Mouse (Mus musculus) limb, embryonic 14.5 days (tissue): ENCODE measurements around the gene Olfr921. TPM values are rescaled to one million over a fixed set of nuclear protein-coding genes. Genes with fewer than 3 reads are reported as not detected.
A peak's percentile ranks its signal among the peaks of the same experiment; 100 is the strongest.

Experiments used
- ATAC-seq: fragments of 200-750 bp; cut with Nextera tagmentation; 2 replicates; pipeline ENCODE4 v1.8.0; 2017; ENCODE audit warnings: low read depth, moderate number of reproducible peaks, moderate TSS enrichment; ENCODE audit not compliant: low FRiP score
- DNase-seq: peaks from one replicate; pipeline ENCODE4 v3.0.0-alpha.2; 2015; ENCODE audit warnings: low spot score
- H3K27ac ChIP-seq: fragments of 300-500 bp; sonication (generic); replicated peaks from 2 replicates; pipeline ENCODE4 v1.5.1; 2014; ENCODE audit warnings: low read depth, mild to moderate bottlenecking, low read length, moderate library complexity, mixed read lengths
- H3K27me3 ChIP-seq: fragments of 300-500 bp; sonication (generic); 2 replicates; pipeline ENCODE4 v1.6.1; 2014; ENCODE audit warnings: low read length, mixed read lengths; ENCODE audit not compliant: control insufficient read depth, insufficient read depth
- H3K36me3 ChIP-seq: fragments of 300-500 bp; sonication (generic); 2 replicates; pipeline ENCODE4 v1.6.1; 2014; ENCODE audit warnings: mild to moderate bottlenecking, low read length, moderate library complexity, mixed read lengths; ENCODE audit not compliant: control insufficient read depth, insufficient read depth
- H3K4me1 ChIP-seq: fragments of 300-500 bp; sonication (generic); 2 replicates; pipeline ENCODE4 v1.6.1; 2014; ENCODE audit warnings: antibody characterized with exemption, low read length, mixed read lengths; ENCODE audit not compliant: control insufficient read depth, insufficient read depth
- H3K4me2 ChIP-seq: fragments of 300-500 bp; sonication (generic); replicated peaks from 2 replicates; pipeline ENCODE4 v1.6.1; 2014; ENCODE audit warnings: low read depth, mild to moderate bottlenecking, low read length, moderate library complexity; ENCODE audit not compliant: severe bottlenecking
- H3K4me3 ChIP-seq: fragments of 300-500 bp; sonication (generic); replicated peaks from 2 replicates; pipeline ENCODE4 v1.5.1; 2014; ENCODE audit warnings: low read length
- H3K9ac ChIP-seq: fragments of 300-500 bp; sonication (generic); 2 replicates; pipeline ENCODE4 v1.6.1; 2014; ENCODE audit warnings: mild to moderate bottlenecking, low read depth, low read length, moderate library complexity; ENCODE audit not compliant: severe bottlenecking
- H3K9me3 ChIP-seq: fragments of 300-500 bp; sonication (generic); 2 replicates; pipeline ENCODE4 v1.6.1; 2016; ENCODE audit warnings: low read length; ENCODE audit not compliant: control insufficient read depth
- POLR2A ChIP-seq: fragments of 200-500 bp; IDR thresholded peaks from 2 replicates; pipeline ENCODE4 v1.8.0; 2012; ENCODE audit warnings: inconsistent platforms, mild to moderate bottlenecking, moderate library complexity, borderline replicate concordance; ENCODE audit not compliant: insufficient read depth, insufficient read length; ENCODE audit errors: extremely low read depth
- WGBS: fragments of 180-500 bp; shearing (Covaris S2); extraction: QIAGEN DNeasy Blood & Tissue Kit; methylation state at CpG from one replicate; pipeline ENCODE4 v1.1.7; 2014; 5-methylcytosine and 5-hydroxymethylcytosine counted together
- polyA plus RNA-seq, 2 experiments: library from polyadenylated mRNA; depleted of rRNA in 1 of 2; stranded (reverse) in 1 of 2; unstranded in 1 of 2; fragments of >200 nt; fragmentation: Nextera tagmentation in 1 of 2; extraction: Ambion mirVana in 1 of 2; gene quantifications; 2 replicates each; pipeline versions ENCODE4 v1.2.1 to v1.2.3; 2012 to 2014

Olfr921 gene
- polyA plus RNA-seq, 2 experiments, result not detected

DNA sequence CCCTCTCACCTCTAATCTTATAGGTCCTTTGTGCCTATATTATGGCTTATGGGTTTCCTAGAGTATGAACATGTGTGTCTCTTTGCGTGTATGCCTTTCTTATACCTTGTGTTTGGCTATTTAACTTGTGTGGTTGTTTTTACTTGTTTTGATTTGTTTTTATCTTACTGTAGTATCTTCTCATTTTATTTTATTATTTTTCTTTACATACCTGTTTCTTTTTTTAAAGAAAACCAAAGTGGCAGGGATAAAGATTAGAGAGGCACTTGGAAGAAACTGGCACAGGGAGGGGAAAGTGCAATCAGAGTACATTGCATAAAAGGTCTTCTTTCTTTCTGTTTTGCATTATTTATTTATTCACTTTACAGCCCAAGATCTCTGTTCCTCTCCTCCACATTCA, 20.9 kb upstream of the Olfr921 start, which contains the start of gene Olfr920:
TSS of gene Olfr920 (plus strand) at position 301 of the 400 bp plus-strand sequence.
- no peak within 1 kb of the TSS for H3K27ac ChIP-seq
- H3K9ac ChIP-seq, result no peak within 1 kb of the TSS
- TF ChIP-seq POLR2A, result no peak
- WGBS, result 91% methylated on average over 1 of the region's 1 CpGs
- H3K4me1 ChIP-seq, result no peaks in the 10 kb centered on the region
- no peaks in the 10 kb centered on the region for H3K27me3 ChIP-seq
- H3K4me3 ChIP-seq, result no peak within 1 kb of the TSS
- H3K9me3 ChIP-seq, result no peaks in the 10 kb centered on the region
- DNase-seq, result no peak
- ATAC-seq, result no peak
- no peaks in the 10 kb centered on the region for H3K36me3 ChIP-seq
- H3K4me2 ChIP-seq, result no peak within 1 kb of the TSS

DNA sequence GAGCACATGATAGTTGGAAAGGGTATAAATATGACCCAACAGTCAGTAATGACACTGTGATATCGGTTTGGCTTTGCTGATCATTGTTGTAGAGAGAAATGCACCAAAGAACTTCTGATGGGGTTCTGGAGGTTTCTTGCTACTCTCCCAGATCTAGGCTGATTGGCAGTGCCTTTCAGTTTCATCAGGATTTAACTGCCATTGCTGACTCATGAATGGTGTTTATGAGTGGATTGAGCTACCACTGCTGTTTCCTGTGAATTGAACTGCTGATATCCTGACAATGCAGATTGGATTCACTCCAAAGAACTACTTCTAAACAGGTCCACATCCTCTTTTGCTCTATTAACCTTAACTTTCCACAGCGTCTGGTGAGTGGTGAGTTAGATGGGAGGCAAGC, 19.8 kb downstream of the Olfr921 start:
- H3K27me3 ChIP-seq, result no peaks in the 10 kb centered on the region
- no peaks in the 10 kb centered on the region for H3K9me3 ChIP-seq
- no peak for ATAC-seq
- no peak for DNase-seq
- H3K4me1 ChIP-seq, result no peaks in the 10 kb centered on the region
- no peak overlapping the region for H3K4me2 ChIP-seq
- no peak overlapping the region for H3K9ac ChIP-seq
- TF ChIP-seq POLR2A, result no peak
- H3K27ac ChIP-seq, result no peak overlapping the region
- 87% methylated on average over 2 of the region's 2 CpGs for WGBS
- H3K4me3 ChIP-seq, result no peak overlapping the region
- H3K36me3 ChIP-seq, result no peaks in the 10 kb centered on the region

- no peak overlapping the region for H3K4me2 ChIP-seq
- peak; percentile 8 for DNase-seq
- no peak overlapping the region for H3K27ac ChIP-seq
- no peak for ATAC-seq
- no peak overlapping the region for H3K4me3 ChIP-seq
- H3K9ac ChIP-seq, result no peak overlapping the region
- H3K9me3 ChIP-seq, result no peaks in the 10 kb centered on the region
- no peaks in the 10 kb centered on the region for H3K4me1 ChIP-seq
- TF ChIP-seq POLR2A, result no peak
- no peaks in the 10 kb centered on the region for H3K27me3 ChIP-seq
- no peaks in the 10 kb centered on the region for H3K36me3 ChIP-seq
Measured at GRCm38 (mm10) chr9:38805696-38806095, 32.8 kb downstream of the Olfr921 start.

DNA sequence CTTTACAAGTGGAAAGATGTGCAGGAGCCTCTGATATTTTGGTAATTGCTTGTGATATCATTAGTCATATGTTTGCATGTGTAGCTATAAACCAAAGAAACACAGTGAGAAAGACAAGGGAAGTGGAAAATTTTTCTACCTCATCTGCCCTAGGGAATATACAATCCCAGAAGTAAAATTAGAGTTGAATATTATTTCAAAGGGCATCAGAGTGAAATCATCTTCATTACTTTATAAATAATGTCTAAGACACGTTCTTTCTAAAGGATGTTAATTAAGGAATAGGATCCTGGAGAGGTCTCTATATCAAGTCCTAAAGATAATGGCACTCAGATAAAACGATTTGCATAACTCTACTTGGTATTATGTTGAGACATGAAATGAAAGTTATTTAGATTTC, 41.4 kb downstream of the Olfr921 start, which contains the start of gene Olfr922:
TSS of gene Olfr922 (plus strand) at position 301 of the 400 bp plus-strand sequence.
- H3K36me3 ChIP-seq, result no peaks in the 10 kb centered on the region
- TF ChIP-seq POLR2A, result no peak
- ATAC-seq (no peak), DNase-seq (no peak)
- no peak within 1 kb of the TSS for H3K4me3 ChIP-seq
- WGBS, result 70% methylated on average over 2 of the region's 2 CpGs
- no peak within 1 kb of the TSS for H3K27ac ChIP-seq
- H3K4me2 ChIP-seq, result no peak within 1 kb of the TSS
- no peak within 1 kb of the TSS for H3K9ac ChIP-seq
- H3K27me3 ChIP-seq, result no peaks in the 10 kb centered on the region
- H3K4me1 ChIP-seq, result no peaks in the 10 kb centered on the region
- H3K9me3 ChIP-seq, result no peaks in the 10 kb centered on the region

DNA sequence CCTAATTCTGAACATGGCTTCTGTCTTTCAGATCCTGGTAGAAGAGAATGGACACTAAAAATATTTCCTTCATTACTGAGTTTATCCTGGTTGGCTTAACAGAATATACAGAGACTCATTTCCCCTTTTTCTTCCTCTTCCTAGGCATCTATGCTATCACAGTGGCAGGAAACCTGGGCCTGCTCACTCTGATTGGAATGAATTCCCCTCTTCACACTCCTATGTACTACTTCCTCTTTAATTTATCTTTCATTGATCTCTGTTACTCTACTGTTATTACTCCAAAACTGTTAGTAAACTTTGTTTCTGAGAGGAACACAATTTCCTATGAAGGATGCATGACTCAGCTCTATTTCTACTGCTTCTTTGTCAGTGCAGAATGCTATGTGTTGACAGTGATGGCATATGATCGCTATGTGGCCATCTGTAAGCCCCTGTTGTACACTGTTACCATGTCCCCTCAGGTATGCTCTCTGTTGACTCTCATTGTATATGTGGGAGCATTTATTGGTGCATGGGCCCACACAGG, 42.7 kb downstream of the Olfr921 start:
- Histone ChIP-seq H3K36me3 (no peaks in the 10 kb centered on the region), H3K27me3 (no peaks in the 10 kb centered on the region), H3K4me1 (no peaks in the 10 kb centered on the region), H3K27ac (no peak overlapping the region), H3K4me3 (no peak overlapping the region), H3K9me3 (no peaks in the 10 kb centered on the region), H3K9ac (no peak overlapping the region), H3K4me2 (no peak overlapping the region)
- DNase-seq, result no peak
- ATAC-seq, result no peak
- TF ChIP-seq POLR2A, result no peak
- WGBS, result 89% methylated on average over 1 of the region's 1 CpGs

GRCm38 (mm10) chr9:38826245-38826644, 53.4 kb downstream of the Olfr921 start, which contains the start of gene Olfr923:
Gene Olfr923 (plus strand): TSS chr9:38826545.
- ATAC-seq (no peak), DNase-seq (no peak)
- Histone ChIP-seq H3K36me3 (no peaks in the 10 kb centered on the region), H3K27me3 (no peaks in the 10 kb centered on the region), H3K4me2 (no peak within 1 kb of the TSS), H3K4me1 (no peaks in the 10 kb centered on the region), H3K27ac (no peak within 1 kb of the TSS), H3K9me3 (no peaks in the 10 kb centered on the region), H3K9ac (no peak within 1 kb of the TSS), H3K4me3 (no peak within 1 kb of the TSS)
- WGBS, result 89% methylated on average over 1 of the region's 1 CpGs
- no peak for TF ChIP-seq POLR2A

Other genes with a start within 250 kb of the Olfr921 start
- not detected in 2 replicates for gene Olfr910, start 235.2 kb upstream of the Olfr921 start, polyA plus RNA-seq (2012; rRNA removed)
- gene Olfr910, start 235.2 kb upstream of the Olfr921 start, polyA plus RNA-seq (2014; fragmentation: Nextera tagmentation; extraction: Ambion mirVana), result not detected in 2 replicates
- not detected in 2 replicates for gene Olfr912, start 192.9 kb upstream of the Olfr921 start, polyA plus RNA-seq (2012; rRNA removed)
- not detected in 2 replicates for gene Olfr912, start 192.9 kb upstream of the Olfr921 start, polyA plus RNA-seq (2014; fragmentation: Nextera tagmentation; extraction: Ambion mirVana)
- gene Olfr913, start 180.3 kb upstream of the Olfr921 start, polyA plus RNA-seq (2012; rRNA removed), result not detected in 2 replicates
- not detected in 2 replicates for gene Olfr913, start 180.3 kb upstream of the Olfr921 start, polyA plus RNA-seq (2014; fragmentation: Nextera tagmentation; extraction: Ambion mirVana)
- not detected in 2 replicates for gene Olfr914, start 168.0 kb upstream of the Olfr921 start, polyA plus RNA-seq (2012; rRNA removed)
- not detected in 2 replicates for gene Olfr914, start 168.0 kb upstream of the Olfr921 start, polyA plus RNA-seq (2014; fragmentation: Nextera tagmentation; extraction: Ambion mirVana)
- gene Olfr916, start 113.2 kb upstream of the Olfr921 start, polyA plus RNA-seq (2012; rRNA removed), result not detected in 2 replicates
- gene Olfr916, start 113.2 kb upstream of the Olfr921 start, polyA plus RNA-seq (2014; fragmentation: Nextera tagmentation; extraction: Ambion mirVana), result not detected in 2 replicates
- not detected in 2 replicates for gene Olfr917, start 107.2 kb upstream of the Olfr921 start, polyA plus RNA-seq (2012; rRNA removed)
- gene Olfr917, start 107.2 kb upstream of the Olfr921 start, polyA plus RNA-seq (2014; fragmentation: Nextera tagmentation; extraction: Ambion mirVana), result not detected in 2 replicates
- not detected in 2 replicates for gene Olfr918, start 98.5 kb upstream of the Olfr921 start, polyA plus RNA-seq (2012; rRNA removed)
- gene Olfr918, start 98.5 kb upstream of the Olfr921 start, polyA plus RNA-seq (2014; fragmentation: Nextera tagmentation; extraction: Ambion mirVana), result not detected in 2 replicates
- not detected in 2 replicates for gene Olfr919, start 69.4 kb upstream of the Olfr921 start, polyA plus RNA-seq (2012; rRNA removed)
- gene Olfr919, start 69.4 kb upstream of the Olfr921 start, polyA plus RNA-seq (2014; fragmentation: Nextera tagmentation; extraction: Ambion mirVana), result not detected in 2 replicates
- 19.1 and 20.6 TPM in 2 replicates for gene Vwa5a, start 54.8 kb upstream of the Olfr921 start, polyA plus RNA-seq (2012; rRNA removed)
- gene Vwa5a, start 54.8 kb upstream of the Olfr921 start, polyA plus RNA-seq (2014; fragmentation: Nextera tagmentation; extraction: Ambion mirVana), result 26.2 and 28.6 TPM in 2 replicates
- 0.09 and 0.10 TPM in 2 replicates for gene Olfr920, start 20.8 kb upstream of the Olfr921 start, polyA plus RNA-seq (2012; rRNA removed)
- 0.03 and 0.07 TPM in 2 replicates for gene Olfr920, start 20.8 kb upstream of the Olfr921 start, polyA plus RNA-seq (2014; fragmentation: Nextera tagmentation; extraction: Ambion mirVana)
- gene Olfr922, start 41.5 kb downstream of the Olfr921 start, polyA plus RNA-seq (2012; rRNA removed), result not detected in 2 replicates
- gene Olfr922, start 41.5 kb downstream of the Olfr921 start, polyA plus RNA-seq (2014; fragmentation: Nextera tagmentation; extraction: Ambion mirVana), result not detected in 2 replicates
- not detected in 2 replicates for gene Olfr923, start 53.5 kb downstream of the Olfr921 start, polyA plus RNA-seq (2012; rRNA removed)
- gene Olfr923, start 53.5 kb downstream of the Olfr921 start, polyA plus RNA-seq (2014; fragmentation: Nextera tagmentation; extraction: Ambion mirVana), result not detected in 2 replicates
- gene Olfr924, start 71.4 kb downstream of the Olfr921 start, polyA plus RNA-seq (2012; rRNA removed), result not detected in 2 replicates
- not detected in 2 replicates for gene Olfr924, start 71.4 kb downstream of the Olfr921 start, polyA plus RNA-seq (2014; fragmentation: Nextera tagmentation; extraction: Ambion mirVana)
- not detected in 2 replicates for gene Olfr26, start 82.0 kb downstream of the Olfr921 start, polyA plus RNA-seq (2012; rRNA removed)
- not detected in 2 replicates for gene Olfr26, start 82.0 kb downstream of the Olfr921 start, polyA plus RNA-seq (2014; fragmentation: Nextera tagmentation; extraction: Ambion mirVana)
- not detected in 2 replicates for gene Olfr926, start 104.1 kb downstream of the Olfr921 start, polyA plus RNA-seq (2012; rRNA removed)
- not detected in 2 replicates for gene Olfr926, start 104.1 kb downstream of the Olfr921 start, polyA plus RNA-seq (2014; fragmentation: Nextera tagmentation; extraction: Ambion mirVana)
- not detected in 2 replicates for gene Olfr930, start 156.7 kb downstream of the Olfr921 start, polyA plus RNA-seq (2012; rRNA removed)
- not detected in 2 replicates for gene Olfr930, start 156.7 kb downstream of the Olfr921 start, polyA plus RNA-seq (2014; fragmentation: Nextera tagmentation; extraction: Ambion mirVana)
- not detected in 2 replicates for gene Olfr933, start 199.2 kb downstream of the Olfr921 start, polyA plus RNA-seq (2012; rRNA removed)
- gene Olfr933, start 199.2 kb downstream of the Olfr921 start, polyA plus RNA-seq (2014; fragmentation: Nextera tagmentation; extraction: Ambion mirVana), result not detected in 2 replicates
- not detected in 2 replicates for gene Olfr934, start 215.2 kb downstream of the Olfr921 start, polyA plus RNA-seq (2012; rRNA removed)
- not detected in 2 replicates for gene Olfr934, start 215.2 kb downstream of the Olfr921 start, polyA plus RNA-seq (2014; fragmentation: Nextera tagmentation; extraction: Ambion mirVana)
- not detected in 2 replicates for gene Olfr935, start 226.6 kb downstream of the Olfr921 start, polyA plus RNA-seq (2012; rRNA removed)
- gene Olfr935, start 226.6 kb downstream of the Olfr921 start, polyA plus RNA-seq (2014; fragmentation: Nextera tagmentation; extraction: Ambion mirVana), result not detected in 2 replicates